Mouse (Mus musculus): ENCODE results near the gene Birc7.

The Birc7 gene

GRCm38 (mm10) chr2:180966092-180966882, 37.5 kb downstream of the Birc7 start:
- DNase-seq (ENCODE audit: low read depth, low spot score) = no peak

- peak; percentile 89 for DNase-seq (ENCODE audit: low read depth, low spot score)
These were observed 38.4 kb downstream of the Birc7 start, which contains the start of gene Arfgap1 for GRCm38 (mm10) chr2:180967010-180967763. Gene Arfgap1 (plus strand): TSS chr2:180967225.

DNA sequence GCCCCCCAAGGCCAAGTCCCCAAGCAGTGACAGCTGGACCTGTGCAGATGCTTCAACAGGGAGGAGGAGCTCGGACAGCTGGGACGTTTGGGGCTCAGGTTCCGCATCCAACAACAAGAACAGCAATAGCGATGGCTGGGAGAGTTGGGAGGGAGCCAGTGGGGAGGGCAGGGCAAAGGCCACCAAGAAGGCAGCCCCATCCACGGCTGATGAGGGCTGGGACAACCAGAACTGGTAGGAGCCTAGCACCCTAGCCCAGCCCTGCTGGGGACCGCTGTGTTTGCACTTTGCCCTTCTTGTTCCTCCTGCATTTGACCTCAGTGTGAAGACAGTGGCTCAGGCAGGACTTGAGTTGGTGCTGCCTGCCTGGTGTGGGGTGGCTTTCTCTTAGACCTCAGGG, 52.3 kb downstream of the Birc7 start:
- DNase-seq (ENCODE audit: low read depth, low spot score) = no peak

All from skeletal muscle tissue, adult 2 months (tissue).